Mouse (Mus musculus) common myeloid progenitor, adult 5-6 weeks (primary cell): Measurements from ENCODE around the gene 6030468B19Rik. TPM values are rescaled to one million over a fixed set of nuclear protein-coding genes. Genes with fewer than 3 reads are reported as not detected.

Experiments used
- ATAC-seq: replicated peaks from 2 replicates; pipeline ENCODE4 v1.8.0; 2016; ENCODE audit warnings: low read depth, mild to moderate bottlenecking, moderate TSS enrichment, inconsistent platforms; ENCODE audit not compliant: poor library complexity, severe bottlenecking
- total RNA-seq: library from RNA; stranded (forward); fragments of 200-1000, 187-1606 nt; gene quantifications from 2 replicates; pipeline ENCODE4 v1.2.3, GENCODE M21; 2017

6030468B19Rik gene
- total RNA-seq, 1 experiment from 2014 or later, result 0.69 TPM

GRCm38 (mm10) chr11:117848271-117848984 lies 51.0 kb downstream of the 6030468B19Rik start:
- peak; percentile 42 for ATAC-seq

GRCm38 (mm10) chr11:117848985-117849671 lies 51.7 kb downstream of the 6030468B19Rik start, which contains the start of gene Birc5:
Gene Birc5, plus strand, starts transcription at chr11:117849251.
- peak; percentile 94 for ATAC-seq

GRCm38 (mm10) chr11:117852875-117853274 lies 55.4 kb downstream of the 6030468B19Rik start:
- no peak for ATAC-seq

GRCm38 (mm10) chr11:117854241-117854640 lies 56.8 kb downstream of the 6030468B19Rik start:
- no peak for ATAC-seq

DNA sequence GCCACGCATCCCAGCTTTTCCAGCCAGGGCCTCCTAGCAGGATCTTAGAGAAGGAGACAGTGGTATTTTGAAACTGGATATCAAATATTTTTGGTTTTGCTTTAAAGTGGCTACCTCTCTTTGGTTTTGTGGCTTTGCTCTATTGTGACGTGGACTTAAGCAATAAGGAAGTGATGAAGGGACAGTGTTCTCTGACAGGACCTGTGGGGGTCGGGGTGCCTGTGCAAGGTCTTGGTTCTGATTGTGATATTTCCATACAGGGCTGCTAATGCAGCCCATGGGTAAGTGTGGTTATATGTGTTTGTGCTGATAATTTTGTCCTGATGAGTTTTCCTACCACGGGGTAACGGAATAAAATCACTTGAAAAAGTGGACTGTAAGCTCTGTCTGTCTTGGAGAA lies 57.9 kb downstream of the 6030468B19Rik start:
- no peak for ATAC-seq

GRCm38 (mm10) chr11:117855975-117856374 lies 58.5 kb downstream of the 6030468B19Rik start:
- ATAC-seq, result no peak

Other genes starting within 250 kb of the 6030468B19Rik start
- gene Tnrc6c, start 143.4 kb upstream of the 6030468B19Rik start, total RNA-seq, result 17.7 and 22.4 TPM in 2 replicates
- gene Tmc8, start 15.6 kb upstream of the 6030468B19Rik start, total RNA-seq, result 1.6 and 8.4 TPM in 2 replicates
- gene Tmc6, start 15.5 kb upstream of the 6030468B19Rik start, total RNA-seq, result 11.4 and 40.7 TPM in 2 replicates
- 2.5 and 3.1 TPM in 2 replicates for gene Gm20708, start 12.0 kb downstream of the 6030468B19Rik start, total RNA-seq
- gene Syngr2, start 12.0 kb downstream of the 6030468B19Rik start, total RNA-seq, result 93.0 and 96.3 TPM in 2 replicates
- 0.27 TPM in 1 of 2 replicates, not detected in the other for gene Afmid, start 28.3 kb downstream of the 6030468B19Rik start, total RNA-seq
- gene Tk1, start 28.4 kb downstream of the 6030468B19Rik start, total RNA-seq, result 61.6 and 75.3 TPM in 2 replicates
- gene Birc5, start 51.6 kb downstream of the 6030468B19Rik start, total RNA-seq, result 192 and 193 TPM in 2 replicates
- not detected in 2 replicates for gene Tmem235, start 63.1 kb downstream of the 6030468B19Rik start, total RNA-seq
- 5.4 and 6.0 TPM in 2 replicates for gene Tha1, start 75.8 kb downstream of the 6030468B19Rik start, total RNA-seq
- 8.3 and 10.4 TPM in 2 replicates for gene Socs3, start 172.4 kb downstream of the 6030468B19Rik start, total RNA-seq
- gene Pgs1, start 188.6 kb downstream of the 6030468B19Rik start, total RNA-seq, result 6.8 and 11.7 TPM in 2 replicates